Mouse (Mus musculus) CD8-positive naive resting alpha-beta T cell, adult 2 months (primary cell): Measurements from ENCODE around the gene Cdc20.

Experiments used
- DNase-seq, 2 experiments: peaks; one replicate each; pipeline ENCODE4 v3.0.0; 2022; ENCODE audit warnings: low read depth in 2 of 2, low spot score in 2 of 2

Cdc20 gene

DNA sequence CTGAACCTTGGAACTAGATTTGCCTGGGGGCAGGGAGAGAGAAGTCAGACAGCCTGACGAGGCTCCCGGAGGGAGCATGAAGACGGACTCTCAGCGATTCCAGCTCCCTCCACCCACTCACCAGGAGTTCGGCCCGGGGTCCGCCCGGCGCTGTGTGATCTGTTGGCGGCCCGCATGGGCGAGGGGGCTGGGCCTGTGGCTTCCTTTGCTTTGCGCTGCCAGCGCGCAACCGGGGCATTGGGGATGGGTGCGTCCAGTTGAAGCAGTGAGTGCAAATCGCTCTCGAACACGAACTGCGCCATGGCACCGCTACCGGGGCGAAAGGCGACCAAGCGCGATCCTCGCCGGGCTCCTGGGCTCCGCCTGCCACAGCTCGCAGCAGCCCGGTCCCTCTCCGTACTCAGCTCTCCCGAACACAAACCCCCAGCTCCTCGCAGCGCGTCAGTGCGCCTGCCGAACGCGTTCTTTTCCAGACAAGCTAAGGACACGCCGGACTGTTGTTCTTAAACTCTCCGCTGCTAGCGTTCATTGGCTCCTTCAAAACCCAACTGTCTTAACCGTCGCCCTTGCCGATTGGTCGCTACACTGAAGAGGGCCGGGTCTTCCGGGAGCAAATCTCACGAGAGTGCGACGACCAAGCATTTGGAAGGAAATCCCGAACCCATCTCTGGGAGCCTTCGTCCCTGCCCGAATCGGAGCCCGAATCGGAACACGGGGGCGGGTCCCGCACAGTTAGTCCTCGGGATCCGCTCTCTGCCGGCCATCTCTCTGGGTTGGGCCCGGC, at the start of gene Cdc20:
Gene Cdc20 (minus strand): TSS at position 533 of the 784 bp plus-strand sequence.
- DNase-seq = peak; percentile 82 to 85

DNA sequence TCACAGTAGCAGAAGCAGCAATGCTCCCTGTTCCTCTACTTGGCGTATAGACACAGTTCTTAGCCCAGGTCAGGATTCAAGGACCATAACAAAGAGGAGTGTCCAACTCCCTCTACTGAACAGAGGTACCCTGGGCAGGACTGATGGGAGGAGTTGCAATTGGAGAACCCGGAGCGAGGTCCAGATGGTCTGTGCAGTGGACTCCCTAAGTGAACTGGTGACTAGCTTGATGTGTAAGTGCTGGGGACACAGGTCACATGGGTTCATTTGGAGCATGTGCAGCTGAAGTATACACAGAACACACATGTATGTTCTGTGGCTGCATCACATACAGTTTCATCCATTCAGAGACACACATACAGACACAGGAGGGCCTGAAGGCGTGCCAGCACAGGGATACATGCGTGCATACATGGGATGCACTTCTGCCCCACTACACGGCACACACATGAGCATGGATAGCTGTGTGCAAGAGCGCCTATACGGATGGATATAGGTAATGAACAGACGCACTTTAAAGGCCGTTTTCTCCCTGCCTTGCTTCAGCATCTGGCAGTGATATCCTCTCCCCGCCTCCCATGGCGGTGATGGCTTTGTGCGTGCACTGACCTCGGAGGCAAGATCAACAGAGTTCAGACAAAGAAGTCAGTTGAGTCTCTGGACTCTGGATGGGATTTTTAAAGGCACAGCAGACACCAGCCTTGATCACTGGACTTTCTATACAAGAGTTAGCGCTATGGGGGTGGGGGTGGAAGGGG, 39.8 kb upstream of the Cdc20 start:
- DNase-seq = no peak

DNA sequence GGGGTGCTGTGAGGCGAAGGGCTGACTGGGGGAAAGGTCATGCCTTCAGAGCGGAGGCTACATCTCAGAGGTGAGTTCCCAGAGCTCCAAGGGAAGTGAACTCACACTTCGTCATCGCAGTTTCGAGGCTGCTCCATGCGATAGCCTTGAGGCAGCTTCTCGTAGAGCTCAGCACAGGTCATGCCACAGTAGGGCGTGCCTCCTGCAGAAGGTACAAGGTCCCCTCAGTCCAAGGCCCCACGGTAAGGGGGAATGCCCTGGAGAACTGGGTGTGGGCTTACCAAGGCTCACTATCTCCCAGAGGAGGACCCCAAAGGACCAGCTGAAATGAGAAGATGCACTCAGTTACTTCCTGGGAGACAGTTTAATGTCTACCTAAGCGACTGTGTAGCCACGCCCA, 35.5 kb upstream of the Cdc20 start:
- DNase-seq = no peak

DNA sequence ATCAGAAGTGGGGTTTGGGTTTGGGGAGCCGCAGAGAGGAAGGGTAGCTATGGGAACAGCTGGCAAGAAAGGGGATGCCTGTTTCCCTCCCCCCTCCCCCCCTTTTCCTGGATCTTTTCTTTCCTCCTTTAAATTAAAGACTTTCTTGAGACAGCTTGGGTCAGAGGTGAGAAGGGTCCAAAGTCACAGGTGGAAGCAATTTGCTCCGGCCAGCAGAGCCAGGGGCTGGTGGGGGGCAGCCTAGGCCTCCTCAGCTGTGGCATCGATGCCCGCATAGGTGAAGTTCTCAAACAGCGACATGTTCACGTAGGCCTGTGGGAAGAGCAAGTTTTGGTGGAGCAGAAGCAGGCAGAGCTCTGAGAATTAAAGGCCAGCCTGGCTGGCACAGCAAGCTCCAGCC, 34.1 kb upstream of the Cdc20 start:
- no peak for DNase-seq

DNA sequence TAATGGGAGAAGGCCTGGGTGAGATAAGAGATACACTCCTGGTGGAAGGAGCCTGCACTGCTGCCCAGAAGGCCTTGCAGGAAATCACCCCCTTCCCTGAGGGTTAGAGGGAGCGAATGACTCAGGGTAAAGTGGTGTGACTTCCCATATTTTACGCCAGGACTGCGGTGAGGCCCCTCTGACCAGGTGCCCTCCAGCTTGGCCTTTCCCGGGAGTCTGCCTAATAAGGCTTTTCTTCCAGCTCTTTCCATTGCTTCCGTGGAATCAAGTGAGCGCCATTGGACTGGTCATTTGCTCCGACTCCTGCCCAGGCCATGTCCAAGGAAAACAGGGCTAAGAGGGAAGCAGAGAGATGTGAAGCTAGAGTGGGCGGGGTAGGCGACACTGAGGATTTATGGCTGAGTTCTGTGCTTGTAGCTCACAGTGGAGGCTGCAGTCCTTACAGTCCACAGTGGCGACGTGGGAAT, 28.6 kb upstream of the Cdc20 start:
- DNase-seq = no peak

DNA sequence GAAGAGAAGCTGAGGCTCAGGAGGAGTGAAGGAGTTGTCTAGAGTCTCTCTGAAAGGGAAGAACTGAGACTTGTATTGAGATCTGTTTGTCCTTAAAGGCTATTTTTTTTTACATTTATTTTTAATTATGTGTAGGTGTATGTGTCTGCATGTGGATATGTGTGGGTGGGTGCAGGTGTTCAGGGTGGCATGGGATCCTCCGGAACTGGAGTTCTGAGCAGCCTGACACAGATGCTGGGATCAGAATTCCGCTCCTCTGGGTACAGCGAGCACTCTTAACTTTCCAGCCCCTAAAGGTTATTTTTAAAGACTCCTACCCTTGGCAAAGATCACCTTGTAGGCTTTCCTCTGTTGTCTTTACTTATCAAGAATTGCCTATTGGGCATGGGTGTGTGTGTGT, 27.8 kb upstream of the Cdc20 start:
- no peak for DNase-seq

DNA sequence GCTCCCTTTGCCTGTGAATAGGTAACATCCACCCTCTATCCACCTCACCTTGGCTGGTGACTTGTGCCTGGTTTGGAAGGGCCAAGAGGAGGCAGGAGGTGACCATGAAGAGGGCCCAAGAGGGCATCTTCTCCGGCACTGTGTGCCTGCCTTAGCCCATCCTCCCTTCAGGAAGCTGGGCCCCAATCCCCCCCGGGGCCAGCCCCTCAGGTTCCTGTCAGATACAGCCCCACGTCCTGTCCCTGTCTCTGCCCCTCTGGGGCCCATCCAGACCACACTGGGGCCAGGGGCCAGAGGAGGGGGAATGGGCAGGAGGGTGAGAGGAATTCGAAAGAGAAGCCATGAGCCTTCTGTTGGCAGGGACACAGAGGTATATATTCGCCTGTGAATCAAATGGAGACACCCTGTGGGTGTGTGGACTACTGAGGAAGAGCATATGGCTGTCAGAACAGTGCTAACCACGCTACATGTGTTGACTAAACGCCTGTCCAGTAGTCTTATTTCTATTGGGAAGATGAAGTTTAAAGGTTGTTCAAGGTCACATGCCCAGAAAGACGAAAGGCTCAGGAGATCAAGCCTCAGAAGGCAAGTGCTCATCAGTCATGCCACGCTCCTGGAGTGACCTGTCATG, 20.3 kb upstream of the Cdc20 start, which contains the start of gene Mpl:
Gene Mpl (minus strand): TSS at position 169 of the 631 bp plus-strand sequence.
- no peak for DNase-seq

DNA sequence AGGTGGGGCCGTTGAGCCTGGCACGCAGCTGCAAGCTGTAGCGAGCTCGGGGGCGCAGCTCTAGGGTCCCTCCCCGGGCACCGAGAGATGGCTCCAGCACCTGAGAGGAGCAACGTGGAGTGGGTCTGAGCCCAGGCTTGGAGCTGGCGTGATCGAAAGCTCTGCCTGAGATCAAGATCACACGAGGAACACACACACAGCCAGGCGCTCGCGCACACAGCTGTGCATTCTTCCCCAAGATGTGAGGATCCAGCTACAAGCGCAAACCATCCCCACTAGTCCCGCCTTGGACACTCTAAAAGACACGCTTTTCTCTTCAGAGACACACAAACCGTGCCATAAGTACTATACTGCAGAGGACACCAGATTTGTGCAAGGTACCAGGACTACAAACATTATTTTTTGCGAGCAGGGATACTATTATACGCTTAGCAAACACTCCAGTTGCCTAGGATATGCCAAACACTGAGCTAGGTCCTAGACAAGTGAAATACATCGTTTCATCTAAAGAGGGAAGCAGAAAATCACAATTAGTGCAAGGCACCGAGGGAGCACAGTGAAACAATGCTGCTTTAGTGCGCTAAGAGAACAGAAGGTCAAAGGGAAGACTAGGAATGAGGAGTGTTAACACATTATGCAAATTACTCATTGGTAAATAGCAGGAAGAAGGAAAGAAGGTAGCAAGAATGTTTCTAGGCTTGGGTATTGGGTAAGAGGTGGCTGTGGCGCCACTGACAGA, 9.4 kb upstream of the Cdc20 start:
- no peak for DNase-seq

DNA sequence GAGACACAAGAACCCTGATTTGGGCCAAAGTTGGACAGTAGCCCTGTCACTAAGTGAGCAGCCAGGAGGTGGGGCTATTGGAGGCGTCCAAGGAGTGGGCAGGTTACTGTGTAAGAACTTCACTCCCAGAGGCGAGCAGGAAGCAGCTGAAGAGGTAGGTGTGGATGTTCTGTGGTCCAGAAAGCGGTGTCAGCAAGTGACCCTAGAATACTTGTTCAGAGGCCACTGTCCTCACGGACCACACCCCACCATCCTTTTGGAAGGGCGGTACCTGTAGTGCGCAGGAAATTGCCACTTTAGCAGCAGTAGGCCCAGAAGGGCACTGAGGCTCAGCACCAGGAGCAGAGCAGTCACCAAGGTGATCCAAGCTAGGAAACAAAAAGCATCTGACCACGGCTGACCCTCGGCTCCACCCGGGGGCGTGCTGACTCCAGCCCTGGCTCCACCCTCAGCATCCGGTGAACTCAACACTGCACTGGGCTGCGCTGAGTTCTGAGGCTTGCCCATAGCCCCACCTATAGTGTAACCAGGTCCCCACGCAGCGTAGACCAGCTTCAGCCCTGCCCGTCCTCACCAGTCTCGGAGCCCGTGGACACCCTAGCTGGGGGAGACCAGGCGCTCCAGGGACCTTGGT, 8.7 kb upstream of the Cdc20 start:
- no peak for DNase-seq

DNA sequence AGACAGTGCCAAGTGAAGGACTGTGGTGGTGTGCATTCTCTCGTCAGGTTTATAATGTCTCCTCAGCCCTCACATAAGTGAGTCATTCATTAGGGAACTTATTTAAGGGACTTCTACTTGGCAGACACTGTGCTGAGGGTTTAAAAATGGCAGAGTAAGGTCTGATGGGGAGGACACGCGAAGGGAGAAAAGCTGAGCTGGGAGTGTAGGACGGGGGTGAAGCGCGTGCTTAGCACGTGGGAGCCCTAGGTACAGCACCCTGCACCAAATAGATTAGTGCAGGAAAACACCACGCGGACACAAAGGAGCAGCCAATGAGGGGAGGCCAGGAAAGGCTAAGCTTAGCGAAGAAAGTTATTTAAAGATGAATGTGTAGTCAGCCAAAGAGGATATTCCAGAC, 7.9 kb upstream of the Cdc20 start:
- no peak for DNase-seq

DNA sequence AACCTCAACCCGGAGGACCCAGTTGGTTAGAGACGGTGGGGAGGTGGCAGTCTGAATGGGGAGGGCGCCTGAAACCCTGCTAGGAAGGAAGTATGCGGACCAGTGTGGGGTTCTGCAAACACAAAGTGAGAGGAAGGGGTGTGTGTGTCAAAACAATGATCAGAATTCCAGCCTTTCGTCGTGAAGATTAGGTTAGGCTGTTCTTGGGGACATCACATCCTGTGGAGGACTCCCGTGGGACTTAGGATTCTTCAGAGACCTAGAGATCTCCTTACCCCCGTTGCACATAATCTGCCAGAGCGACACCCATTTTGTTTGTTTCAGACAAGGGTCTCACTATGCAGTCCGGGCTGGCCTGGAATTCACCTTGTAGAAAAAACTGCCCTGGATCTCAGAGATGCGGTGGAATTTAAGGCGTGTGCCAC, 689 bp upstream of the Cdc20 start:
- DNase-seq = peak; percentile 13 to 21

DNA sequence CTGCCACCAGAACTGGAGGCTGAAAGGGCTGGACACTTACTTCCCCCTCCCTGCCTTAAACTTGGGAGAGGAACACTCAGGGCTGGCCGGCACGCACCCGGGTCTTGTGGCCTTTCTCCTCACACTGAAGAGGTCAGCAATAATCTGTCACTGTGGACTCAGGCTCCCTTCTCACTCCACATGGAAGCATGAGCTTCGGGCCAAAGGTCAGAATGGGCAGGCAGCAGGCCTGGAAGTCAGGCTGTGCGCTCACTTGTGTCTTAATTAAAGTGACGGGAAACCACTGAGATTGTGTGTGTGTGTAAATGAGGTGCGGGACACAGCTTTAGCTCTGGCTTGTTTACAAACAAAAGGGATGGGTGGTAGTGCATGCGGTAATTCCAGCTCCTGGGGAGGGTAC, 4.8 kb downstream of the Cdc20 start:
- no peak for DNase-seq

DNA sequence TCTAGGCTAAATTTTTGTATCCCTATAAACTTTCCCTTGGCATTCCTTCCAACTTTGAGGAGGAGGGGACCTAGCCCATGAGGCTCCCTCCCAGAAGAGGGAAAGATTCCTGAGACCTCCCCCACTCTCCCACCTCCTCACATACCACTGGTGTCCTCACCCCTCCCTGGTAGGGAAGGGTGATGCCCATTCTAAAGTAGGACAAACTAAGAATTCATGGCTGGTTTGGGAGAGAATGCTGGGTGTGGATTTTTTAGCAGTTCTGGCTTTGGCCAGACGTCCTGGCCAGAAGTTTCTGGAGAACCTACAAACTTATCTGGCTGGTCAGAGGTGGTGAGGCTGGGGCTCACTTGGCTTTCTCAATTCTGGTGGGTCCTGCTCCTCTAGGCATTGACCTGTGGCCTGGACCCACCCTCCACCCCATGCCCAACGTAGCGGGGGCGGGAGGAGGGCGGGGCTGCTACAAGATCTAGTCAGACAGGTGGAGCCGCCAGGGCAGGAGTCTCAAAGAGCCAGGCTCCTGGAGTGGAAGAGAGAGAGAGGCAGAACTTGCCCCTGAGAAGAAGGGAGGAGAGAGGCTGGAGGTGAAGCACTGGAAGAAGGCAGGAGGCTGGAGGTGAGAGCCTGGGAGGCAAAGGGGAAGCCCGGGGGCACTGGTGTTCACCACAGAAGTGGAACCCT, 7.8 kb downstream of the Cdc20 start:
- no peak for DNase-seq

DNA sequence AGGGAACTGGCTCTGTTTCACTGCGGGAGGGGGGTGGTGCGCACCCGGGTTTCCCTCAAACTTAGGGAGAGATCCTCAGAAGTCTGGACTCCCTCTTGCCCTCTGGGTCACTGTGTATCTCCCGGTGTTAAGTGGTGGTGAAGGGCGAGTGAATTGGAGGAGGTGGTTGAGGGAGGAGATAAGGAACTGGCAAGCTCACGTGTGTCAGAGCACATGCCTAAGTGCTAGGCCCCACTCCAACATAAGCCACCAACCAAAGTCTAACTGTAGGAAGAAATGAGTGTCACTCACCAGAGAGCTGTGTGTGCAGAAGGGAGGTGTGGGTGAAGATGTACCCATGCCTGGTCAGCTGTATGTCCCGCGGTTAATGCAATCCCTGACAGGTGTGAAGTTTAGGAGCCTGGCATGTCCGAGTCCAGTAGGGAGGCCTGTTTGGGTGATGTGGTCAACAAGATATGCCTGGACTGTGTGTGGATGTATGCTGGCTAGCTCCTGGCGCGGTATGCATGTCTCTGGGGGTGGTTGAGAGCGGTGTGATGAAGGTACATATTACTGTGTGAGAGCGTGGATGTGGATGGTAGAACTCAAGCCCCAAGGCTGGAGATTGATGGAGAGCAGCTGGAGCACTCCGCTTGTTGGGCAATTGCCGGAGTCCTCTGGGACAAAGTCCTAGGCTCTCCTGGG, 8.5 kb downstream of the Cdc20 start:
- DNase-seq = peak in 1 of 2 experiments; percentile 15

DNA sequence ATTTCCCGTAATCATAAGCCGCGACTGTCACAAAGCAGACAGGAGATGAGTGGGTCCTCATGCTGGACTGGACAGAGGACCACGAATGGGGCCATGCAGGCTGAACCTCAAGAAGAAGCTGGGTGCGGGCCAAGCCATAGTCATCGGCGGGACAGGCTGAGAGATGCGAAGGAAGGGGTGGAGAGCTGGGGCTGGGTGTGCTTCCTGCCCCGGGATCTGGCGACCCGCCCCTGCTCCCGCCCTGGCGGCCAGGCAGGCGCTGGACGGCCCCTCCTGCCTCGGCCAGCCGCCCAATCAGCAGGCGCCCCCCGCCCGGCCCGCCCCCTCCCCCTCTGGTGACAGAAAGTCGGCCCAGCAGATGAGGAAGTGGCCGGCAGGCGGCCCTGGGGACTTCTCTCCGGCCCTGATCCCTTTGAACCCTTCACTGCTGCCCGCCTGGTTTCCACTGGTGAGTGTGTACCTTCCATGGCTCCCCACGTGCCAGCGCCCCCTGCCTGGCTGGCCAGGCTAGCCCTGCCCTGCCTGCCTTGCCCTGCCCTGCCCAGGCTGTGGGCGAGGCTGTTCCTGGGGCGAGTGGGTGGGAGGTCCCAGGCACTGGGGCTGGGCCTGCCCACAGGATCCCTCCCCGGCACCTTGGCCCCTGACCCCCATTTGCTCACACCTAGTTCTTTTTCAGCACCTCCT, 9.2 kb downstream of the Cdc20 start, which contains the start of gene Elovl1:
Gene Elovl1 (plus strand): TSS at position 326 of the 684 bp plus-strand sequence.
- peak; percentile 49 to 60 for DNase-seq

DNA sequence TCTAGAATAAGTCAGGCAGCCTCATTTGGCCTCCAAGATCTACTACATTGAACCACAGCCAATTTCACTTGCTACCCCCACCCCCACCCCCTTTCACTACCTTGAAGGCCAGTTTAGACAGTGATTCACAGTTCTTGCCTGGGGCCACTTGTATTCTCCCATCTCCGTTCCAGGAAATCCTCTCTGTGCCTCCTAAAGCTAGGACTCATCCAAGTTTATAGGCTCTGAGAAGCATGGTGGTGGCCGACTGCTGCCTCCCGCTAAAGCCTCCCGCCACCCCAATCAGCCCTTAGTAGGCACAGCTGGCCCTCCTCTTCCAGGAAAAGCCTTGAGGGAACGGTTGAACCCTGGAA, 9.8 kb downstream of the Cdc20 start:
- DNase-seq = no peak

DNA sequence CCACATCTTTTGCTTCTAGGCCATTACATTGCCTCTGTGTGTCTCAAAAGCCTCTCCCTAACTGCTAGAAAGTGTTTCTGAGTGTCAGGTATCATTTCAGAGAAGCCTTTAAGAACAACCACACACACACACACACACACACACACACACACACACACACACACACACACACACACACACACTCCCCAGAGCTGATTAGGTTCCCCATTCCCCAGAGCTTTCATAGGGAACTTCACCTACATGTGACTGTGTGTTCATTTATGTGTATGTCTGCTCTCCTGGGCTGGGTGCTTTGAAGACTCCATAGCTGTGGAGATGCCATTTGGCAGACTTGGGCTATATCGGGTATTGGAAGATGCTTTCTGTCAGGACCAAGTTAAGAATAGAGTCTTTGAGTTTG, 11.8 kb downstream of the Cdc20 start:
- no peak for DNase-seq

DNA sequence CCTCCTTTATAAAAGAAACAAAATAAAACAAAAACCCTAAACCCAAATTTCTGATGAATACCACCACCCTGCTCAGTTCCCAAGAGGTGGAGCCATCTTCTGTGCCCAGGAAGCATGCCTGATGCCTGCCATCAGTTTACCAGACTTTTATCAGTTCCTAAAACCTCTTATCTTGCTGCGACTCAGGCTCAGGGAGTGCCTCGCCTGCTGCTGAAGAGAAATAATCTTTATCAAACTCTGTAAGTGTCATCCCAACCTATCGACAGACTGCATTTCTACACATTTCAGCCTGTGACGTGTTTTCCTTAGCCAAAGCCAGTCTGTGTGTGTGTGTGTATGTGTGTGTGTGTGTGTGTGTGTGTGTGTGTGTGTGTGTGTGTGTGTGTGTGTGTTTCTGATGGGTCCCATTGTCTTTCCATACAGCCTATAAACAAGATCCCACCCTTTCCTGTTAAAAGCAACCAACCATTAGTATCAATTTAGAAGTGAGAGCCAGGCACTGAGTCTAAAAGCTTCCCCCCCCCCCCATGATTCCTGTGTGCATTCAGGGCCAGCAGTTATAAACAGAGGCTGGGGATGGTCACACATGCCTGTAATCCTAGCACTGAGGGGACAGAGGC, 12.5 kb downstream of the Cdc20 start:
- DNase-seq = no peak

DNA sequence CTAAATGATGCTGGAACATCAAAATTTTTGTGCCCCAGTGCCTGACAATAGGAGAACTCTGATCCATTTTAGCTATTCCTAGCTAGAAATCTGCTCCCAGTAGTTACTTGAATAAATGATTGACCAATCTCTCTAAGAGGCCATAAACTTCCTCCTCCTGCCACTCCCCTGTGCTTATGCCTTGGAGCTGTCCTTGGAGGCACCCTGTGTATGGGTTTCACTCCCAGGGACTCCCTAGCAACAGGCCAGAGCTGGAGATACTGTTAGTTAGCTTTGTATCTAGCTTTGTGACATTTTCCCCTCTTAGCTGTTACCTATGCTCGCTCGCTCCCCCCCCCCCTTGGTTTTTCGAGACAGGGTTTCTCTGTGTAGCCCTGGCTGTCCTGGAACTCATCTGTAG, 15.8 kb downstream of the Cdc20 start:
- no peak for DNase-seq
